Mouse (Mus musculus) erythroblast, embryonic 14.5 days (primary cell): ENCODE results near the gene Osbpl6. TPM values are rescaled to one million over a fixed set of nuclear protein-coding genes. Genes with fewer than 3 reads are reported as not detected.

Experiments
- H3K27me3 ChIP-seq: 2 replicates; pipeline ENCODE4 v1.6.1; 2012; ENCODE audit warnings: inconsistent platforms; ENCODE audit not compliant: control insufficient read depth
- H3K36me3 ChIP-seq: 2 replicates; pipeline ENCODE4 v1.6.1; 2012; ENCODE audit warnings: mild to moderate bottlenecking, inconsistent platforms; ENCODE audit not compliant: control insufficient read depth
- H3K4me1 ChIP-seq: 2 replicates; pipeline ENCODE4 v1.6.1; 2012; ENCODE audit warnings: inconsistent platforms; ENCODE audit not compliant: control insufficient read depth
- H3K4me3 ChIP-seq: replicated peaks from 2 replicates; pipeline ENCODE3; 2012; ENCODE audit warnings: moderate library complexity, mild to moderate bottlenecking, inconsistent platforms
- H3K9me3 ChIP-seq: 2 replicates; pipeline ENCODE4 v1.6.1; 2012; ENCODE audit warnings: low read length, inconsistent platforms, mixed read lengths; ENCODE audit not compliant: control insufficient read depth
- GATA1 ChIP-seq: IDR thresholded peaks from 2 replicates; pipeline ENCODE4 v1.6.1; 2012; ENCODE audit warnings: low read length, inconsistent platforms, mixed read lengths
- TAL1 ChIP-seq: IDR thresholded peaks from 3 replicates; pipeline ENCODE4 v1.6.1; 2012; ENCODE audit warnings: low read length, inconsistent platforms, mixed read lengths
- polyA plus RNA-seq: library from polyadenylated mRNA; stranded (reverse); fragments of >175 nt; gene quantifications from 2 replicates; pipeline ENCODE4 v1.2.3, GENCODE M21; 2012

The Osbpl6 gene
- polyA plus RNA-seq, 1 experiment, result not detected

GRCm38 (mm10) chr2:76412924-76413323, 6.6 kb downstream of the Osbpl6 start:
- H3K9me3 ChIP-seq, result no peaks in the 10 kb centered on the region
- H3K27me3 ChIP-seq, result peaks cover 23% of the 10 kb centered on the region
- H3K4me3 ChIP-seq, result no peak overlapping the region
- no peaks in the 10 kb centered on the region for H3K4me1 ChIP-seq
- TF ChIP-seq TAL1, result no peak
- H3K36me3 ChIP-seq, result no peaks in the 10 kb centered on the region

- Histone ChIP-seq H3K27me3 (no peaks in the 10 kb centered on the region), H3K4me1 (no peaks in the 10 kb centered on the region), H3K4me3 (no peak overlapping the region), H3K36me3 (no peaks in the 10 kb centered on the region), H3K9me3 (no peaks in the 10 kb centered on the region)
- no peak for TF ChIP-seq TAL1
- TF ChIP-seq GATA1, result no peak
Measured at GRCm38 (mm10) chr2:76417446-76418141, 11.3 kb downstream of the Osbpl6 start.

- TF ChIP-seq GATA1 (no peak), TAL1 (no peak)
- no peaks in the 10 kb centered on the region for H3K36me3 ChIP-seq
- H3K27me3 ChIP-seq, result no peaks in the 10 kb centered on the region
- no peak overlapping the region for H3K4me3 ChIP-seq
- H3K9me3 ChIP-seq, result no peaks in the 10 kb centered on the region
- H3K4me1 ChIP-seq, result no peaks in the 10 kb centered on the region
Measured at GRCm38 (mm10) chr2:76418142-76418518, 11.8 kb downstream of the Osbpl6 start.

- no peaks in the 10 kb centered on the region for H3K27me3 ChIP-seq
Measured at GRCm38 (mm10) chr2:76421411-76421924, 15.2 kb downstream of the Osbpl6 start.

GRCm38 (mm10) chr2:76426816-76427215, 20.5 kb downstream of the Osbpl6 start:
- H3K4me1 ChIP-seq, result no peaks in the 10 kb centered on the region
- no peaks in the 10 kb centered on the region for H3K9me3 ChIP-seq
- no peaks in the 10 kb centered on the region for H3K36me3 ChIP-seq
- TF ChIP-seq TAL1 (no peak), GATA1 (no peak)
- H3K4me3 ChIP-seq, result no peak overlapping the region
- H3K27me3 ChIP-seq, result no peaks in the 10 kb centered on the region

More at GRCm38 (mm10) chr2:76421411-76421924, 15.2 kb downstream of the Osbpl6 start:
- no peak for TF ChIP-seq GATA1
- no peak for TF ChIP-seq TAL1
- H3K9me3 ChIP-seq, result no peaks in the 10 kb centered on the region
- no peaks in the 10 kb centered on the region for H3K4me1 ChIP-seq
- H3K4me3 ChIP-seq, result no peak overlapping the region
- H3K36me3 ChIP-seq, result no peaks in the 10 kb centered on the region

GRCm38 (mm10) chr2:76429318-76429717, 23.0 kb downstream of the Osbpl6 start:
- Histone ChIP-seq H3K36me3 (no peaks in the 10 kb centered on the region), H3K9me3 (no peaks in the 10 kb centered on the region), H3K4me1 (no peaks in the 10 kb centered on the region), H3K4me3 (no peak overlapping the region), H3K27me3 (no peaks in the 10 kb centered on the region)
- no peak for TF ChIP-seq TAL1
- no peak for TF ChIP-seq GATA1

GRCm38 (mm10) chr2:76429855-76430254, 23.5 kb downstream of the Osbpl6 start:
- H3K36me3 ChIP-seq, result no peaks in the 10 kb centered on the region
- no peaks in the 10 kb centered on the region for H3K27me3 ChIP-seq
- H3K9me3 ChIP-seq, result no peaks in the 10 kb centered on the region
- no peak for TF ChIP-seq GATA1
- TF ChIP-seq TAL1, result no peak
- H3K4me3 ChIP-seq, result no peak overlapping the region
- H3K4me1 ChIP-seq, result no peaks in the 10 kb centered on the region

GRCm38 (mm10) chr2:76430539-76430938, 24.2 kb downstream of the Osbpl6 start:
- Histone ChIP-seq H3K4me1 (no peaks in the 10 kb centered on the region), H3K27me3 (no peaks in the 10 kb centered on the region), H3K9me3 (no peaks in the 10 kb centered on the region), H3K36me3 (no peaks in the 10 kb centered on the region), H3K4me3 (no peak overlapping the region)
- TF ChIP-seq TAL1 (no peak), GATA1 (no peak)

GRCm38 (mm10) chr2:76434224-76434623, 27.9 kb downstream of the Osbpl6 start:
- H3K27me3 ChIP-seq, result no peaks in the 10 kb centered on the region
- H3K36me3 ChIP-seq, result no peaks in the 10 kb centered on the region
- H3K9me3 ChIP-seq, result no peaks in the 10 kb centered on the region
- no peak overlapping the region for H3K4me3 ChIP-seq
- TF ChIP-seq TAL1 (no peak), GATA1 (no peak)
- H3K4me1 ChIP-seq, result no peaks in the 10 kb centered on the region

GRCm38 (mm10) chr2:76435667-76436239, 29.4 kb downstream of the Osbpl6 start:
- no peak overlapping the region for H3K4me3 ChIP-seq
- no peaks in the 10 kb centered on the region for H3K27me3 ChIP-seq
- no peaks in the 10 kb centered on the region for H3K9me3 ChIP-seq
- no peak for TF ChIP-seq GATA1
- TF ChIP-seq TAL1, result no peak
- H3K4me1 ChIP-seq, result no peaks in the 10 kb centered on the region
- no peaks in the 10 kb centered on the region for H3K36me3 ChIP-seq
